Mouse (Mus musculus) frontal cortex, adult 2 months (tissue): ENCODE data around the gene Nav1. TPM values are rescaled to one million over a fixed set of nuclear protein-coding genes. Genes with fewer than 3 reads are reported as not detected.

ENCODE experiments used
- DNase-seq, 2 experiments: peaks; one replicate each; pipeline ENCODE4 v3.0.0; 2022; ENCODE audit warnings: low spot score in 1 of 2; ENCODE audit errors: extremely low spot score in 1 of 2
- polyA plus RNA-seq: library from polyadenylated mRNA; depleted of rRNA; stranded (reverse); fragments of >200 nt; gene quantifications from 2 replicates; pipeline ENCODE4 v1.2.3, GENCODE M21; 2012

The Nav1 gene
- polyA plus RNA-seq, 1 experiment = 61.9 TPM

DNA sequence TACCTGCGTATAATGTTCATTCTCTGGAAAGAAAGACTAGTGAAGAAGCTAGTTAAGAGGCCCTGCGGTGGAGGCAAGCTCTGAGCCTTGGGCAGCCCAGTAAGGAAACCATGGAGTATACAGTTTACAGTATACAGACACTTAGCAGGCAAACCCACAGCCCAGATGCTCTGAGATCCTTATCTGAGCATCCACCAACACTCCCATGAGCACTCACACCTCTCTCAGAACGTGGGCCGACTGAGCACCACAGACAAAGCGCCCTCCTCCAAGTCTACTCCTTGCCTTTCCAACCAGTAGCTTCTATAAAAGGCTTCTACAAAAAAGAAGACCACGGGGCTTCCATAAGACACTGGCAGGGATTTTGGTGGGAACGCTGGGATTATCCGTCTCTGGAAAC, 51.2 kb downstream of the Nav1 start:
- DNase-seq = peak; percentile 79

DNA sequence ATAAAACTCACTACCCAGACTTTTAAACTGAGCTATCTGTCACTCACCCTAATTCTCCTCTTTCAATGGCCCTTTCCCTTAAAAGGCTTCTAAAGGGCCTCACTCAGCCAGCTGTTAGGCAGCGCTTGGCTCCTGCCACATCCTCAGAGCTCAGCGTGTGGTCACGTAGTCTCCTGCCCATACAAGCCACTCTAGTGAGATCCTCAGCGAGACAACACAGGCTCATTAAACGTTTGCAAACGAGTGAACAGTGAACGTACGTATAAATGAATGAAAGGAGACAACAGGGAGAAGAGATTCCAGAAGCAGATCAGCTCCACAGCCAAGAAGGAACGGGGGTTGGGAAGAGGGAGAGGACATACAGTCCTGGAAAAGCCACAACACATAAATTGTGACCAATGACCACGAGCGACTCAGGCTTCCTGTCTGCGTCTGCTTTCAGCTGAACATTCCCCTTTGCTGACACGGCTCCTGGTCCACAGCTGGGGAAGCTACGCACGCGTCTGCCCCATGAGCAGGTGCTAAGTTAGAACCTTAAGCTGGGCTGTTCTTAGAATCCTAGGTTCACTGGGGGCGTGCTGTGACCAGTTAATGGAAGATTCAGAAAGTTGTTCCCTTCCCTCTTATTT, 52.3 kb downstream of the Nav1 start:
- no peak for DNase-seq

GRCm38 (mm10) chr1:135553615-135554014, 53.5 kb downstream of the Nav1 start:
- DNase-seq = no peak

GRCm38 (mm10) chr1:135553154-135553553, 53.9 kb downstream of the Nav1 start:
- DNase-seq = no peak

DNA sequence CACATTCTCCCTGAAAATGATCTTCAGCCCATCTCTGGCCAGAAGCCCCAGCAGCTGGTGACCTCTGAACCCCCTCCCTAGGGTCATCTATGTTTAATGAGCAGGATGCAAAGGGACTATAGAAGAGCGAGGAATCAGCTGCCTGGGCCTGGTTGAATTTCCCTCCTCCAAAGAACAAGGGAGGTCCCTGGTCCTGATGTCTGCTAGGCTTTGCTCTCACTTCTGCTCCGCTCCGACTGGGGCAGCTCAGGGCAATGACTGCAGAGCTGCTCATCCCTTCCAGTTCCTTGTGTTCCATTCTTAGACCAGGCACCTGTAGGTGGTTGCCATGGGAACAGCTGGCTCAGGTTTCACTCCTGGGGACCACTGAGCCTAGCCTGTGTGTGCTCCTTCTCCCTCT, 56.2 kb downstream of the Nav1 start:
- no peak for DNase-seq

DNA sequence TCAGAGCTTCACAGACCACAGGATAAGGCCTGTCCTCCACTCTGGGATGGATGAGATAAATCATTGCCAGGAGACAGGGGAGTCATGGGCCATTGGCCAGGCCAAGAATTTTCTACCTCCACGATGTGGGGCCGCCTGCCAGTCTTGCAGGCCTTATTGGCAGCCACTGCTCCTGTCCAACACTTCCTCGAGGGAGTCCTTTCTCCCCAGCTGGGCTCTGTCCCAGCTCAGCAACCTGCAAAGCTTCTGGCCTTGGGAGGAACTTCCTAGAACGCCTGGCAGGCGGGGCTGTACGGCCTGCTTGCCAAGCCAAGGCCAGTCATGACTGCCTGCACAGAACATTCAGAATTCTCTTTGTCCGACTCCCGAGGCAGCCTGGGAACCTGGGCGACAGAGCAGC, 58.3 kb downstream of the Nav1 start:
- peak in 1 of 2 experiments; percentile 52 for DNase-seq

GRCm38 (mm10) chr1:135546099-135546498, 61.0 kb downstream of the Nav1 start:
- no peak for DNase-seq

- DNase-seq = peak; percentile 76 to 94
Measured at GRCm38 (mm10) chr1:135544504-135545146, 62.5 kb downstream of the Nav1 start.

- no peak for DNase-seq
Measured at GRCm38 (mm10) chr1:135542841-135543810, 64.0 kb downstream of the Nav1 start.

DNA sequence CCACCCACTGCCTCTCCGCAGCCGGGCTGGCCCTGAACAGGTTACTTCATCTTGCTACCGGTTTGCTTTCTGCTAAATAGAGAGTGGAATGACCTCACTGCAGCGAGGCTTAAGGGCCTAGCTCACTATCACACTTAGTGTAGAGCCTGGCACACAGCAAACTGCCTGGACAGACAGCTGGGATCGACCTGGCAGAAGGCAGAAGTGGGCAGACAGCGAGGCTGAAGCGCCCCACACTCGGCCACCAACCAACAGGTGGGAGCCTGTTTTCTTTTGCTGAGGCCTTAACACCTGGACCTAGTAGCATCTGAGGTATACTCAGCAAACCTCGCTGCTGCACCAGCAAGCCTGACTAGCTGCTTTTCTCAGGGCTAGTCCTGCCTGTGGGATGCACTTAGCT, 65.0 kb downstream of the Nav1 start:
- no peak for DNase-seq

DNA sequence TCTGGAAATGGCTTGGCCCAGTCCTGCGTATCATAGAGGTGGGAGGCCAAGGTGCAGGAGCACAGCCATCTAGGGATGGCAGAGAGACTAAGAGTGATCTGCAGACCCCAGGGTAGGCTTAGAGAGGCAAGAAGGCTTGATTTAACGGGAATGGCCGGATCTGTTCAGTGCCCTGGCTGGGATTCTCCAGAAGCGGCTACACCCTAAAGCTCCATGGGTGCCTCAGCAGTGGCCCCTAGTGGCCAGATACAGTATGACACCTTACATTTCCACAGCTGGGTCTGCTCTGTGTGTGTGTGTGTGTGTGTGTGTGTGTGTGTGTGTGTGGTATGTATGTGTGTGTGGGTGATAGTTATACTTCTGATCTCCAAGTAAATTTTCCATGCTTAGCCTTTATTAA, 66.8 kb downstream of the Nav1 start:
- DNase-seq = peak; percentile 73 to 96

- DNase-seq = no peak
Measured at GRCm38 (mm10) chr1:135538441-135539265, 68.4 kb downstream of the Nav1 start.

GRCm38 (mm10) chr1:135536822-135537221, 70.3 kb downstream of the Nav1 start:
- no peak for DNase-seq

DNA sequence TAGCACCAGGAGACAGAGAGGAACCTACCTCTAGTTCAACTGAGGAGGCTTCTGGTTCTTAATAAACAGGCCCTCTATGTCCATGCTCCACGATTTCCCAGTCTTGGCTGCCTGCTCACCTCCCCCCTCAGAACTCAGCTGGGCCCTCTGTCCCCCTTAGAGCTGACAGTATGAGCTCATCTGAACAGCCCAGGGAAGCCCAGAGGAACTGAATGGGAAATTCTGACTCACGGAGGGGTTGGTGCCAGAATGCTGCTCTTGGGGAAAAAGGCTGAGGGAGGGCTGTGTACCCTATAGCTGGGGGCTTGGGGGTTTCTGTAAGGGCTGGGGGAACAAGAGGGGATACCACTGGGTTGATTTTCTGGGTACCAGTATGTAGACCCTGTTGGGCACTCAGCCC, 70.8 kb downstream of the Nav1 start:
- peak in 1 of 2 experiments; percentile 50 for DNase-seq

GRCm38 (mm10) chr1:135535256-135535655, 71.8 kb downstream of the Nav1 start:
- DNase-seq = no peak

GRCm38 (mm10) chr1:135534782-135535181, 72.3 kb downstream of the Nav1 start:
- no peak for DNase-seq

DNA sequence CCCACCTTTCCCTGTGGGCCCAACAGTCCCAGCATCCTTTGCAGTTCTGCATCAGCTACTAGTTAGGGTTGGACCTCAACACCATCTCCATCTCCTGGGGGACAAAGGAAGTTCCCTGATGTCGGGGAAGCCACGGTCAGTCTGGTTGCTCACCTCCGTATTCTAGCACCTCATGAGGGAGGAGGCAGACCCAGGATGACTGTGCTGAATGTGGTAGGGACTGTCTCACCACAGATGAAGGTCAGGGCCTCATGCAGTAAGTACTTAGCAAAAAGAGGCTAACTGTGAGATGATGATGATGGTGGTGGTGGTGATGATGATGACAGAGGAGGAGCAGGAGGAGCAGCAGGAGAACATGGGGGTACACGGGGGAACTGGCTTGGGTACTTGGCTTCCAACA, 73.0 kb downstream of the Nav1 start:
- no peak for DNase-seq

GRCm38 (mm10) chr1:135532383-135532782, 74.7 kb downstream of the Nav1 start:
- no peak for DNase-seq

- DNase-seq = no peak
Measured at GRCm38 (mm10) chr1:135531981-135532380, 75.1 kb downstream of the Nav1 start.

GRCm38 (mm10) chr1:135531081-135531480, 76.0 kb downstream of the Nav1 start:
- DNase-seq = no peak

GRCm38 (mm10) chr1:135524518-135524860, 82.6 kb downstream of the Nav1 start:
- DNase-seq = no peak
